11 mouse cellular contexts compared by ENCODE assay signal in genomic region chr6:24325215-24325614, GRCm38 (mm10).
DNase-seq lines count a peak whose midpoint lies in the region; ATAC-seq and TF ChIP-seq lines count a peak whose summit lies in the region.
"Had no signal": no experiment of that assay in that cellular context is flagged by ENCODE, and none has a peak within 500 bp of the region (broad histone marks: within the 10 kb centered on the region; RNA-seq: fewer than 3 reads in every experiment).

No protein-coding gene starts in this region.

- no peak overlapping the region for H3K4me2 ChIP-seq in forebrain, embryonic 16.5 days (ENCODE audit: low read length)
- H3K4me2 ChIP-seq: limb, embryonic 15.5 days had no signal

- no peak for TF ChIP-seq CTCF in layer of hippocampus, adult 2 months (conservative IDR thresholded peaks at IDR 0.05)

- H3K4me3 ChIP-seq in layer of hippocampus, adult 2 months = no peak overlapping the region
- H3K4me3 ChIP-seq in forebrain, embryonic 16.5 days (replicated peaks; ENCODE audit: low read length) = no peak overlapping the region
- H3K4me3 ChIP-seq: heart, adult 2 months; limb, embryonic 15.5 days had no signal

- H3K36me3 ChIP-seq in forebrain, embryonic 16.5 days (ENCODE audit: control insufficient read depth, insufficient read depth) = no peaks in the 10 kb centered on the region
- H3K36me3 ChIP-seq: limb, embryonic 15.5 days had no signal

- H3K27ac ChIP-seq in layer of hippocampus, adult 2 months = peak overlapping the region; percentile 81
- no peak overlapping the region for H3K27ac ChIP-seq in forebrain, embryonic 16.5 days (ENCODE audit: low read length)
- H3K27ac ChIP-seq: heart, adult 2 months; limb, embryonic 15.5 days had no signal

- no peaks in the 10 kb centered on the region for H3K27me3 ChIP-seq in forebrain, embryonic 16.5 days (replicated peaks; ENCODE audit: control insufficient read depth, insufficient read depth, low read length)
- H3K27me3 ChIP-seq: limb, embryonic 15.5 days had no signal

- no peaks in the 10 kb centered on the region for H3K9me3 ChIP-seq in forebrain, embryonic 16.5 days (ENCODE audit: control insufficient read depth, low read length)
- H3K9me3 ChIP-seq: limb, embryonic 15.5 days had no signal

- ATAC-seq in cerebellum, adult (ENCODE audit: insufficient number of reproducible peaks, low FRiP score, low TSS enrichment) = peak; percentile 87
- ATAC-seq in forebrain, embryonic 16.5 days = peak; percentile 74

- H3K4me1 ChIP-seq in forebrain, embryonic 16.5 days (replicated peaks; ENCODE audit: control insufficient read depth, insufficient read depth, low read length) = peaks cover 5% of the 10 kb centered on the region; the same call in 1 of the 2 replicates
- H3K4me1 ChIP-seq: limb, embryonic 15.5 days had no signal

- peak; percentile 15 to 18 for DNase-seq in layer of hippocampus, adult 2 months (ENCODE audit: low spot score in 2 of 2)
- no peak for DNase-seq in layer of hippocampus, adult 11-12 months (ENCODE audit: low spot score)
- peak; percentile 90 for DNase-seq in brain, adult 2 months (ENCODE audit: low read depth, low spot score)
- no peak for DNase-seq in ovary, postnatal 10 days (ENCODE audit: low spot score)
- no peak for DNase-seq in thymus, adult 18-20 months
- DNase-seq: heart, adult 2 months; spleen, adult 18-20 months; thymus, postnatal 25 days had no signal

- no peak overlapping the region for H3K9ac ChIP-seq in forebrain, embryonic 16.5 days (replicated peaks; ENCODE audit: low read depth, low read length)
- H3K9ac ChIP-seq: limb, embryonic 15.5 days had no signal

Comparison
In these comparisons a context has a peak if more than half of its experiments do, and no peak if none do; other contexts are left out.
1. DNase-seq: peak in layer of hippocampus, adult 2 months (2 of 2) and brain, adult 2 months (single experiment); none in layer of hippocampus, adult 11-12 months (single experiment), ovary, postnatal 10 days (single experiment) and thymus, adult 18-20 months (0 of 2).